Mouse (Mus musculus) hematopoietic stem cell, adult 5-6 weeks (primary cell): ENCODE data around the gene Pde4d. TPM values are rescaled to one million over a fixed set of nuclear protein-coding genes. Genes with fewer than 3 reads are reported as not detected.

Experiments
- ATAC-seq, 2 experiments: fragments of 125-278 bp in 1 of 2; replicated peaks in 1 of 2; 2 replicates each; pipeline ENCODE4 v1.8.0; 2016 to 2017; ENCODE audit warnings: inconsistent platforms in 2 of 2, mild to moderate bottlenecking in 2 of 2, moderate number of reproducible peaks in 2 of 2, low read depth in 1 of 2, moderate TSS enrichment in 1 of 2; ENCODE audit not compliant: low FRiP score in 2 of 2, poor library complexity in 2 of 2, severe bottlenecking in 2 of 2, insufficient read depth in 1 of 2, low TSS enrichment in 1 of 2
- total RNA-seq: library from RNA; stranded (forward); fragments of 172-1452, 232-1000 nt; gene quantifications from 2 replicates; pipeline ENCODE4 v1.2.3, GENCODE M21; 2017

The Pde4d gene
- total RNA-seq, 1 experiment from 2014 or later: 29.6 TPM

- no peak for ATAC-seq
Observed at GRCm38 (mm10) chr13:109117210-109117791, 667.6 kb downstream of the Pde4d start.

DNA sequence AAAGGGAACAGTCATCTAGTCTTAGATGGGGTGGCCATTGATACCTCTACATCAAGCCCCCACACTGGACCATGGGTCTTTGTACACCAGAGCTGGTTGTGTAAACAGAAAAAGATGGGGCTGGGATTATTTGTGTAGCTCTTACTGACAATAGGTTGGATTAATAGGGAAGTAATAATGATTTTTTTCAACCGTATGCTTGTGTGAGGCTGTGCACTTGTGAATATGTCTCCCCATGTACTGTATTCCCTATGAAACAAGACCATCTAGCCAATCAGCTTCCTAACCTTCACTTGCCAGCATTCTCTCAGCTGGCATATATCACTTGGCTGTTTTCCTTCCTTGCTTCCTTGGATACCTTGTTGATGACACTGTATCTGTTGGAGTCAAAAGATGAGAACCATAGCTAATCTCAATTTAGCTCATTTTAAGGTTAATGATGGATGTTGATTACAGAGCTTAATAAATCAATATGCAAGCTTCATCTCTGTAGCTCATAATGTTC is 668.6 kb downstream of the Pde4d start:
- ATAC-seq: no peak

DNA sequence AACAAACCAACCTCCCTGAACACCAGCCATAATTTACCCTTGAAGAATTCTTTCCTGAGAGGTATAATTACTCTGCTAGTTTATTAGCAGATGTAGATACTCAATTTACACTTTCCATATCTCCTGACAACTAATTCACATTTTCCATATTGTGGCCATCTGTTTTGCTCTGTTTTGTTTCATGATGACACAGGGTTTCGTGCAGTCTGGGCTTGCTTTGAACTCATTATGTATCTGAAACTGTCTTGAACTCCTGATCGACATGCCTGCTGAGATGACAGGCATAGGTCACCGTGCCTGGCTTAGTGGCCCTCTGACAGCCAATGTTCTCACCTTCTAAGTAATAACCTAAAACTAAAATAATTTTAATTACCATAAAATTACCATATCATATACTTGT is 672.1 kb downstream of the Pde4d start:
- no peak for ATAC-seq

GRCm38 (mm10) chr13:109136405-109136804 is 686.7 kb downstream of the Pde4d start:
- ATAC-seq: no peak

DNA sequence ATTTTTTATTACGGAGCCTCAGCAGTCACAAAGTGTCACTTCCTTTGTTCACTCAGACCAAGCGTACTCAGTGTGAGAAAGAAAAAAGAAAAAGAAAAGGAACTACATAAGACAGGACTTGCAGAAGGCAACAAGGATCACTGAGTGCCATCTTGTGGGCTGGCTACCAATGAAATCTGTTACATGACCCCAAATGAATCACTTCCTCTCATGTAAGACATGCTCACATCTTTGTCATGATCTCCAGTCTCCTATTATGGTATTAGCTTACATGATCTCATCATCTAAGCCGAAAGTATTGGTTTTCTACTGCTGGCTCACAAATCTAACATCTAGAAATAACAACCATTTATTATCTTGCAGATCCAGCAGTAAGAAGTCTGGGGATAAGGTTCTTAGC is 709.0 kb downstream of the Pde4d start:
- ATAC-seq: 0 out of 4 replicates have a peak, but pooled peaks of 1 of the 2 experiments have one; percentile 27

GRCm38 (mm10) chr13:109168556-109169334 is 719.0 kb downstream of the Pde4d start:
- ATAC-seq: no peak

DNA sequence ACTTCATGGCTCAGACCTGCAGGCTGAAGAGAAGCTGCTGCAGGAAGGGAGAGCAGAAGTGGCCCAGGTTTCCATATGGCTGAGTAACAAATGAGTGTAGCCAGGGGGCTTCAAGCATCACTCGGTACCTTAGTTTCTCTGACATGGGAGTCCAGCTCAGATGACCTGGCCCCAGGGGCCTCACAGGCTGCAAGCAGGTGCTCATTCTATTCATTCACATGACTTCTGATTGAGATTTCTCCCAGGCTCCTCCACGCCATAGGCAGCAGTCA is 719.5 kb downstream of the Pde4d start:
- no peak for ATAC-seq

DNA sequence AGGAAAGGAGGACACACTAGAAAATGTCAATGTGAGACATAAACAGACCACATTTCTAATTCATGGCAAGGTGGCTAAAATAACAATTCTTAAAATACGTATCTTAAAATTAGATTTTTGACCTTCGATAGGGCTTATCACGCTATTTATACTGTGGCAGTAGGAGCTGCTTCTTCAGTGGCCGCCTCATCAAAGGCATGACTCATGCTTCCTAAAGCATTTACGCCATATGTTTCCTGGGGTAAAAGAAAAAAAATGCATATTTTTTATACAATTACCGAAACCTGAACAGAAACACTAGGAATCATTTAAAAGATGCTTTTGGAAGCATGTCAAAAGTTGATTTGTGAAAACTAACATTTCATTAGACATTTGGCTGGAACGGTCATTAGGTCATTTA is 721.9 kb downstream of the Pde4d start:
- ATAC-seq: no peak

- no peak for ATAC-seq
Observed at GRCm38 (mm10) chr13:109175281-109175680, 725.5 kb downstream of the Pde4d start.

- ATAC-seq: no peak
Observed at GRCm38 (mm10) chr13:109175852-109176621, 726.3 kb downstream of the Pde4d start.

DNA sequence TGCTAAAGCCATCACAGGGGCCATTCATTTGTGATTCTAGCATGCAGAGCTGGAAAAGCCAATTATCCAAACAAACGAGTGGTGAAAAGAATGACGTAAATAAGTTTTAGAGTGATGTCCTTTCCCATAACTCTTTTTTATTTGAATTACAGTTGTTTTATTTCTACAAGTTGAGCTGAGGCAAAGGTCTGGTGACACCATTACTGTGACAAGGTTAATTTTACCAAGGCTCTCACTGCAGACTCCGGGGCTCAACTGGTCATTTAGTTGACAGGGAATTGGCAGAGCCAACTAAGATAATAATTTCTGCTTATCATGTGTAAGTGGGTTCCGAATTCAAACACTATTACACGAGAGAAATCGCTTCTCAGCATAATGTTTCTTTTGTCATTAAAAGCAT is 731.6 kb downstream of the Pde4d start:
- ATAC-seq: no peak

GRCm38 (mm10) chr13:109190652-109191051 is 740.9 kb downstream of the Pde4d start:
- no peak for ATAC-seq

GRCm38 (mm10) chr13:109191176-109191575 is 741.4 kb downstream of the Pde4d start:
- ATAC-seq: no peak

GRCm38 (mm10) chr13:109205541-109205940 is 755.8 kb downstream of the Pde4d start:
- no peak for ATAC-seq

DNA sequence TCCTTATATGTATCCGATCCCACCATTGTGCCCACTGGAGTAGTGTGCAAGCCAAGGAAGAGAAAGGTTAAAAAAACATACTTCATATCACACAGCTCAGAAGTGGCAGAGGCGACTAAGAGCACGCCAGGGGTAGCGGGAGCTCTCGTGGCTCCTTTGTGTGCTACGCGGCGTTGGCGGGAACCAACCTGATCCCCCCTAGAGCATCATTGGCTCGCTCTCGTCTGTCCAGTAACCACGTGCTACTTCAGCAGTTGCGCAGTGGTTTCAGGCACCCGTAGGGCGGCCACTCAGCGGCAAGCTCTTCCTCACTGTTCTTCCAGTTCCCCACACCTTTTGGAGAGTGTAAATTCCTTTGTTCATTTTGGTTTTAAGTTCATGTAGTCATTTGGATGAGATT is 758.9 kb downstream of the Pde4d start:
- ATAC-seq: no peak

DNA sequence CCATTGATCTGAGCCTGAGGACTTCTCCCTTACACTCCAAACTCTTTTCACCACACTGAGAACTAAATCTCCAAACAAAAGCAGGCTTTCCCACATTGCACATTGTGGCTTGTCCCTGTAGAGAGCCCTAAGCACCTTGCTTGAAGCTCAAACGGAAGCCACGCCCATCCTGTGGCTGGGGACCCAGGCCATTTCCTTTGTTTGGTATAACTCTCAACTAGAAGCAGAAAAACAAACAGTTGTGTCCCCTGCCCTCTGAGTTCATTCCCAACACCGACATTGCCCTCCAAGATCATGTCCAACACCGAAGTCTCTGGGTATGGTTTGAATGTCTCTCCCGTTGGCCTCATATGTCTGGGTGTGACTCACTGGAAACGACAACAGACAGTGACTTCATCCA is 759.7 kb downstream of the Pde4d start:
- ATAC-seq: no peak

DNA sequence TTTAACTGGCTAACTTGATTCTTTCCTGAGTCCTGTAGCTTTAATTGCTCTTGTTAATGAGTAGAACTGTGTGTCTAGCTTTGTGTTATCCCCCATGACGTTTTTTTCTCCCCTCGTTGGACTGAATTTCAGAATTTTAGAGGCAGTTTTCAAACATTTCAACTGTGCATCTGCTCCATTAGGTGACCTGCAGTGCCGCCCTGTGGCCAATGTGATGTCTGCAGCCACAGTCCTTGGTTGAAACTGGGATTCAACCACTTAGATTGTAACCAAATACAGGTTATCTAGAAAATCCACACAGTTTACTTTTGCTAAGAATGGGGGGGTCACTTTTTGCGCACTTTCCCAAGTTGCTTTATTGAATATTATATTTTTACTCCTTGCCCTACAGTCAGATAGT is 760.7 kb downstream of the Pde4d start:
- ATAC-seq: peak; percentile 53 to 60; a peak in 1 of 4 replicates

DNA sequence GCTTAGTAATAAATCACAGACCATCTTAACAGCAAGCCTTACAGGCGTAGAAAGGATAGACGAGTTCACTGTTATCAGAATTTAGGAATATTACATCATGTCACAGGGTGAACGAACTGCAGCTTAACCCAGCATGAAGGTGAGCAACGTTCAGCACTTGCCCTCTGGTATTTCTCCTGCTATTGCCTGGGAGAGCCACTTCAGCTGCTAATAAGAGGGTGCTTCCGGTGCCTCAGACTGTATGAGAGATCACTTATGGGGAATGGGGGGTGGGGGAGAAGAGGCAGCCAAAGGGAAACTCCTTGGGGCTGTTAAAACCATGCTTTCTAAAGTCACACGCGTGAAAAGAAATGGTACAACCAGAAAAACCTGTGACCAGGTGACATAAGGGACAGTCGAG is 761.7 kb downstream of the Pde4d start:
- no peak for ATAC-seq
